Mouse (Mus musculus) kidney, adult 2 months (tissue): ENCODE results near the gene Cemip2. TPM values are rescaled to one million over a fixed set of nuclear protein-coding genes. Genes with fewer than 3 reads are reported as not detected.

Experiments
- DNase-seq: peaks from one replicate; pipeline ENCODE4 v3.0.0; 2021
- H3K27ac ChIP-seq: fragments of 200-500 bp; 2 replicates; pipeline ENCODE4 v1.5.1; 2012; ENCODE audit warnings: low read depth, low read length, control low read depth, inconsistent platforms; ENCODE audit not compliant: insufficient read depth
- H3K27me3 ChIP-seq: fragments of 200-500 bp; replicated peaks from 2 replicates; pipeline ENCODE4 v1.6.1; 2012; ENCODE audit warnings: mild to moderate bottlenecking, moderate library complexity, low read length, inconsistent platforms; ENCODE audit not compliant: control insufficient read depth, insufficient read depth
- H3K36me3 ChIP-seq: fragments of 200-500 bp; 2 replicates; pipeline ENCODE4 v1.6.1; 2012; ENCODE audit warnings: mild to moderate bottlenecking, moderate library complexity, low read length, inconsistent platforms; ENCODE audit not compliant: control insufficient read depth, insufficient read depth
- H3K4me1 ChIP-seq: fragments of 200-500 bp; 2 replicates; pipeline ENCODE4 v1.6.1; 2011; ENCODE audit warnings: low read length; ENCODE audit not compliant: control insufficient read depth, insufficient read depth
- H3K4me3 ChIP-seq: fragments of 200-500 bp; 2 replicates; pipeline ENCODE4 v1.5.1; 2011; ENCODE audit warnings: mild to moderate bottlenecking, low read depth, low read length, control low read depth; ENCODE audit not compliant: insufficient read depth
- CTCF ChIP-seq: fragments of 200-500 bp; conservative IDR thresholded peaks from 2 replicates; pipeline ENCODE4 v1.5.1; 2011; ENCODE audit warnings: low read depth, mild to moderate bottlenecking, control low read depth, low read length, moderate library complexity, mixed read lengths; ENCODE audit not compliant: insufficient read depth, insufficient read length
- POLR2A ChIP-seq: fragments of 200-500 bp; IDR thresholded peaks from one replicate; pipeline ENCODE4 v1.6.1; 2011; ENCODE audit warnings: low read depth, low read length, control low read depth
- WGBS: fragments of 180-500 bp; shearing (Covaris S2); methylation state at CpG from one replicate; pipeline ENCODE4 v1.1.7; 2018; 5-methylcytosine and 5-hydroxymethylcytosine counted together
- polyA plus RNA-seq: library from polyadenylated mRNA; depleted of rRNA; stranded (reverse); fragments of >200 nt; gene quantifications from 2 replicates; pipeline ENCODE4 v1.2.3, GENCODE M21; 2012; rRNA removed

Gene Cemip2
- polyA plus RNA-seq, 1 experiment: 6.9 TPM

- 84% methylated on average over 4 of the region's 4 CpGs for WGBS
- no peak overlapping the region for H3K27ac ChIP-seq
These were observed 106.2 kb downstream of the Cemip2 start for GRCm38 (mm10) chr19:21884385-21884784.

GRCm38 (mm10) chr19:21886166-21886657 is 108.1 kb downstream of the Cemip2 start:
- Histone ChIP-seq H3K27ac (no peak overlapping the region), H3K36me3 (no peaks in the 10 kb centered on the region), H3K4me1 (no peaks in the 10 kb centered on the region), H3K27me3 (no peaks in the 10 kb centered on the region), H3K4me3 (no peak overlapping the region)
- TF ChIP-seq CTCF (no peak), POLR2A (no peak)
- 75% methylated on average over 4 of the region's 4 CpGs for WGBS
- DNase-seq: no peak

More at GRCm38 (mm10) chr19:21884385-21884784, 106.2 kb downstream of the Cemip2 start:
- Histone ChIP-seq H3K4me3 (no peak overlapping the region), H3K36me3 (no peaks in the 10 kb centered on the region), H3K27me3 (no peaks in the 10 kb centered on the region), H3K4me1 (no peaks in the 10 kb centered on the region)
- no peak for TF ChIP-seq CTCF
- TF ChIP-seq POLR2A: no peak
- DNase-seq: no peak

GRCm38 (mm10) chr19:21890699-21891098 is 112.6 kb downstream of the Cemip2 start:
- H3K4me1 ChIP-seq: no peaks in the 10 kb centered on the region
- H3K4me3 ChIP-seq: no peak overlapping the region
- no peaks in the 10 kb centered on the region for H3K27me3 ChIP-seq
- TF ChIP-seq CTCF (no peak), POLR2A (no peak)
- peak; percentile 14 for DNase-seq
- WGBS: 59% methylated on average over 2 of the region's 2 CpGs
- H3K27ac ChIP-seq: peak overlapping the region; percentile 60
- H3K36me3 ChIP-seq: no peaks in the 10 kb centered on the region

DNA sequence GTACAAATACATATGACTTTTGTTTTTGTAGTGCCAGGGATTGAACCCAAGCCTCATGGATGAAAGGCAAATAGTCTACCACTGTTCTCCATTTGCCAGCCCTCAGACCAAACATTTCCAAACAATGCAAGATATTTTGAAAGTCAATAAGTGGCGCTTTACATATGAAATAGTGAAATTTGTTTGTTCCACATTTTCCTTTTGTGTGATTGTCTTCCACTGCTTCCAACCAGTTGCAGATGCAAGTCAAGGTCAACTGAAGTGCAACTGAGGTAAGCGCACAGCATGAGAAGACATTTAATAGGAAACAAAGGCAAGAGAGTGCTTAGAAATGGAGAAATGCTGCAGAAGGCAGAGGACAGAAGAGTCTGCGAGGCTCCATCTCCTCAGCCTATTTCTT is 116.7 kb downstream of the Cemip2 start:
- Histone ChIP-seq H3K36me3 (no peaks in the 10 kb centered on the region), H3K27me3 (no peaks in the 10 kb centered on the region), H3K4me3 (no peak overlapping the region), H3K4me1 (no peaks in the 10 kb centered on the region), H3K27ac (no peak overlapping the region)
- WGBS: 96% methylated on average over 3 of the region's 3 CpGs
- no peak for DNase-seq
- TF ChIP-seq POLR2A: no peak
- no peak for TF ChIP-seq CTCF

GRCm38 (mm10) chr19:21895540-21895939 is 117.4 kb downstream of the Cemip2 start:
- no peaks in the 10 kb centered on the region for H3K36me3 ChIP-seq
- DNase-seq: no peak
- H3K27me3 ChIP-seq: no peaks in the 10 kb centered on the region
- no peaks in the 10 kb centered on the region for H3K4me1 ChIP-seq
- no peak overlapping the region for H3K4me3 ChIP-seq
- no peak overlapping the region for H3K27ac ChIP-seq
- 67% methylated on average over 5 of the region's 5 CpGs for WGBS
- TF ChIP-seq POLR2A: no peak
- TF ChIP-seq CTCF: no peak

DNA sequence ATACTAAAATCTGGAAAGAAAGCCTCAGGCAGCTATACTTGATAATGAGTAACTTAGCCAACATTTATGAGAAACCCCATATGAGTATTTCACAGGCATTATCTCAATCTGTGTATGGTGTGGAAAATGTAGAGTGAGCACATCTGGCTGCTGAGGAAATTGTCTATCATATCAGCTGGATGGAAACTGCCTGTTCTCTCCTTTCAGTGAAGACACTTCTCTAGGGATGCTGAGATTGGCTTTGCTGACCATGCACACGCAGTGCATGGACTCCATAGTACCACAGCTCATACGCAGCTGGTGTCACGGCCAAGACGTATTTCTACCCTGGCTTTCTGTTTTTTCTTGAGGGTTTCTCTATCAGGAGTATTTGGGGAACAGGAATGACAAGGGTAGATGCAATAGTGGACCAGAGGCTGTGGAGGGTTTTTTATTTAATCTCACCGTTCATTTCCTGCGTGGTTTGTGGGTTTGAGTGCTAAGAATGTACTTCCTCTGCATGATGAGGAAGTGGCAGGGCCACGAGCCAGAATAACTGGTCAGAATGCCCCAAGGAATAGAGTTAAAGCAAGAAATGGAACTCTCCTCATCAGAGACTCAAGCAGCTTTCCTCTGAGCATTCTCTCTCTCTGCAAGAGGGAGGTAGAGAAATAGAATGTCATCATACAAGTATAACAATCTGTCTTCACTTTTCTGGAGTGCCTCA is 119.1 kb downstream of the Cemip2 start:
- H3K27ac ChIP-seq: peak overlapping the region; percentile 90
- TF ChIP-seq POLR2A (no peak), CTCF (no peak)
- H3K4me1 ChIP-seq: no peaks in the 10 kb centered on the region
- 51% methylated on average over 7 of the region's 7 CpGs for WGBS
- H3K36me3 ChIP-seq: no peaks in the 10 kb centered on the region
- DNase-seq: peak; percentile 80
- no peak overlapping the region for H3K4me3 ChIP-seq
- H3K27me3 ChIP-seq: no peaks in the 10 kb centered on the region

GRCm38 (mm10) chr19:21898015-21898939 is 120.1 kb downstream of the Cemip2 start:
- no peak for DNase-seq

More at GRCm38 (mm10) chr19:21898015-21898939, 120.1 kb downstream of the Cemip2 start:
- H3K4me3 ChIP-seq: no peak overlapping the region
- H3K36me3 ChIP-seq: no peaks in the 10 kb centered on the region
- H3K27ac ChIP-seq: peak overlapping the region; percentile 60
- TF ChIP-seq POLR2A (no peak), CTCF (no peak)
- WGBS: 37% methylated on average over 12 of the region's 12 CpGs
- H3K4me1 ChIP-seq: no peaks in the 10 kb centered on the region
- no peaks in the 10 kb centered on the region for H3K27me3 ChIP-seq

Other genes starting within 250 kb of the Cemip2 start
- gene 1110059E24Rik, start 125.4 kb upstream of the Cemip2 start, polyA plus RNA-seq: 3.8 and 7.3 TPM in 2 replicates
- 10.5 and 11.1 TPM in 2 replicates for gene Abhd17b, start 125.2 kb upstream of the Cemip2 start, polyA plus RNA-seq